Mouse (Mus musculus) ES-E14 (cell line): ENCODE measurements at regions not wholly inside any gene's neighbourhood (a gene's known extent, or its start where the extent isn't known, plus 50 kb on each side); places are given as distances from the start of the nearest gene placed in this dataset.

Source experiments
- CHD2 ChIP-seq: IDR thresholded peaks from 2 replicates; pipeline ENCODE4 v1.6.1; 2014; ENCODE audit warnings: mild to moderate bottlenecking, low read depth, low read length, inconsistent platforms
- HCFC1 ChIP-seq: IDR thresholded peaks from 2 replicates; pipeline ENCODE4 v1.6.1; 2012; ENCODE audit warnings: low read length, inconsistent platforms, borderline replicate concordance; ENCODE audit not compliant: insufficient read depth
- MAFK ChIP-seq: IDR thresholded peaks from 2 replicates; pipeline ENCODE4 v1.6.1; 2014; ENCODE audit warnings: mild to moderate bottlenecking, low read depth, low read length, inconsistent platforms; ENCODE audit not compliant: insufficient read depth
- ZNF384 ChIP-seq: IDR thresholded peaks from 2 replicates; pipeline ENCODE4 v1.6.1; 2012; ENCODE audit warnings: low read depth, low read length, inconsistent platforms

DNA sequence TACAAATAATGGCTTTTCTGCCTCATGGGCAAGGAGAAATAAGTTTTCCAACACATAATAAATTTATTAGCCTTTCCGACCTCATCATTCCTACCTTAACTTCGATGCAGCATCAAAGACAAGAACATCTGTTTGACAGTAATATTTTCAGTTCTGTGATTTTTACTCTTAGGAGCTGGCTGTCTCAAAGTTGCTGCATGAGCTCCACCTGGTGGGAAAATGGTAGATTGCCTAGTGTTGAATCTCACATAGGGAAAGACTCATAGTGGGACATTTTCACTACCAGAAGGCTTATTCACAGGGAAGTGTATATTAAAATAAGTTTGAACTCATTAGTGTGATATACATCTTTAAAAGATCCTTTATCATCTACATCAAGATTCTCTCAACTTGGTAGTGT, 985.6 kb upstream of the Tenm3 start:
- TF ChIP-seq CHD2, result no peak
- TF ChIP-seq HCFC1, result no peak
- no peak for TF ChIP-seq MAFK
- TF ChIP-seq ZNF384, result no peak
